Mouse (Mus musculus) hindbrain, embryonic 16.5 days (tissue): ENCODE results near the gene Mup17. TPM values are rescaled to one million over a fixed set of nuclear protein-coding genes. Genes with fewer than 3 reads are reported as not detected.
"Not testable (repeated sequence)": the region's sequence is repeated elsewhere in the genome, so short reads cannot be mapped to it uniquely, and the experiment has no call there.

Experiments
- ATAC-seq: fragments of 200-750 bp; cut with Nextera tagmentation; 2 replicates; pipeline ENCODE4 v1.8.0; 2017; ENCODE audit warnings: moderate TSS enrichment, moderate library complexity
- H3K27ac ChIP-seq: fragments of 300-500 bp; sonication (generic); 2 replicates; pipeline ENCODE4 v1.5.1; 2014; ENCODE audit warnings: low read depth, mild to moderate bottlenecking, control low read depth, low read length, moderate library complexity
- H3K27me3 ChIP-seq: fragments of 300-500 bp; sonication (generic); replicated peaks from 2 replicates; pipeline ENCODE4 v1.6.1; 2014; ENCODE audit warnings: low read length; ENCODE audit not compliant: control insufficient read depth, insufficient read depth
- H3K36me3 ChIP-seq: fragments of 300-500 bp; sonication (generic); 2 replicates; pipeline ENCODE4 v1.6.1; 2014; ENCODE audit warnings: mild to moderate bottlenecking, low read length, moderate library complexity, mixed read lengths; ENCODE audit not compliant: control insufficient read depth, insufficient read depth
- H3K4me1 ChIP-seq: fragments of 300-500 bp; sonication (generic); 2 replicates; pipeline ENCODE4 v1.6.1; 2014; ENCODE audit warnings: low read depth, low read length; ENCODE audit not compliant: control insufficient read depth, insufficient read depth
- H3K4me2 ChIP-seq: fragments of 300-500 bp; sonication (generic); 2 replicates; pipeline ENCODE4 v1.6.1; 2014; ENCODE audit warnings: mild to moderate bottlenecking, low read length, control low read depth, moderate library complexity
- H3K4me3 ChIP-seq: fragments of 300-500 bp; sonication (generic); 2 replicates; pipeline ENCODE4 v1.5.1; 2014; ENCODE audit warnings: mild to moderate bottlenecking, low read length, control low read depth, moderate library complexity
- H3K9ac ChIP-seq: fragments of 300-500 bp; sonication (generic); 2 replicates; pipeline ENCODE4 v1.6.1; 2014; ENCODE audit warnings: low read depth, mild to moderate bottlenecking, control low read depth, low read length, moderate library complexity
- H3K9me3 ChIP-seq: fragments of 300-500 bp; sonication (generic); 2 replicates; pipeline ENCODE4 v1.6.1; 2014; ENCODE audit warnings: mild to moderate bottlenecking, low read length, moderate library complexity; ENCODE audit not compliant: control insufficient read depth
- WGBS: fragments of 180-500 bp; shearing (Covaris S2); extraction: QIAGEN DNeasy Blood & Tissue Kit; methylation state at CpG from one replicate; pipeline ENCODE4 v1.1.7; 2014; 5-methylcytosine and 5-hydroxymethylcytosine counted together
- polyA plus RNA-seq: library from polyadenylated mRNA; unstranded; fragments of >200 nt; fragmentation: Nextera tagmentation; extraction: Ambion mirVana; gene quantifications from 2 replicates; pipeline ENCODE4 v1.2.1, GENCODE M21; 2015

Mup17 gene
- not detected in 2 replicates for polyA plus RNA-seq

GRCm38 (mm10) chr4:61595771-61596170, at the start of gene Mup17:
TSS of gene Mup17 (minus strand) at chr4:61595871.
- not testable (repeated sequence) for ATAC-seq, H3K4me3 ChIP-seq, H3K9ac ChIP-seq, H3K27ac ChIP-seq, H3K4me2 ChIP-seq, H3K9me3 ChIP-seq, H3K36me3 ChIP-seq, H3K4me1 ChIP-seq, H3K27me3 ChIP-seq
- 83% methylated on average over 3 of the region's 4 CpGs for WGBS

GRCm38 (mm10) chr4:61571561-61571960, 24.1 kb downstream of the Mup17 start:
- H3K4me3 ChIP-seq, H3K4me1 ChIP-seq, H3K27ac ChIP-seq, H3K27me3 ChIP-seq, H3K9ac ChIP-seq, H3K4me2 ChIP-seq, H3K9me3 ChIP-seq, ATAC-seq, H3K36me3 ChIP-seq: not testable (repeated sequence)
- WGBS, result 86% methylated on average over 19 of the region's 19 CpGs

DNA sequence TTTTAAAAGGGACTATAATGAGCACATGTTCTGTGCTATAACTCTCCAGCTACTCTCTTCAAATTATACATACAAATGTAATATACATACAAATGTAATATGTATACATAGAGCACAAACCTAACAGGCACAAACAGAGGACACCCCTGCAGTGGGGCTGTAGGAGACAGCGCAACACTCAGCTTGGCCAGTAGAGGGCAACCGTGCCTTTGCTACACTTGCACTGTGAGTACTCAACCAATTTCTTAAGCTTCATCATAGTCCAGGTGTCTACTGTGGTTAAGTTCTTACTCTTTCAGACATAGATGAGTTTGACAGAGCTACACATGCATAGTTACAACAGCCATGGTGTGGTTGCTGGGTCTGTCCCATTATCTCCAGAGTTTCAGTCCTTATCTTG, 39.8 kb downstream of the Mup17 start:
- H3K36me3 ChIP-seq, H3K27me3 ChIP-seq, H3K9me3 ChIP-seq, ATAC-seq, H3K4me3 ChIP-seq, H3K9ac ChIP-seq, H3K4me1 ChIP-seq, H3K4me2 ChIP-seq, H3K27ac ChIP-seq: not testable (repeated sequence)
- 33% methylated on average over 2 of the region's 2 CpGs for WGBS

Other genes with a start within 250 kb of the Mup17 start
- gene Mup15, start 156.1 kb downstream of the Mup17 start, polyA plus RNA-seq, result not detected in 2 replicates
- gene Mup16, start 76.3 kb downstream of the Mup17 start, polyA plus RNA-seq, result not detected in 2 replicates
- not detected in 2 replicates for gene Mup18, start 78.3 kb upstream of the Mup17 start, polyA plus RNA-seq
- not detected in 2 replicates for gene Mup19, start 186.4 kb upstream of the Mup17 start, polyA plus RNA-seq
- gene Mup5, start 239.4 kb upstream of the Mup17 start, polyA plus RNA-seq, result not detected in 2 replicates